Mouse (Mus musculus): ENCODE data around the gene Gm4969. TPM values are rescaled to one million over a fixed set of nuclear protein-coding genes. Genes with fewer than 3 reads are reported as not detected.

The Gm4969 gene
- polyA plus RNA-seq, 1 experiment from 2014 or later = 2.4 TPM

DNA sequence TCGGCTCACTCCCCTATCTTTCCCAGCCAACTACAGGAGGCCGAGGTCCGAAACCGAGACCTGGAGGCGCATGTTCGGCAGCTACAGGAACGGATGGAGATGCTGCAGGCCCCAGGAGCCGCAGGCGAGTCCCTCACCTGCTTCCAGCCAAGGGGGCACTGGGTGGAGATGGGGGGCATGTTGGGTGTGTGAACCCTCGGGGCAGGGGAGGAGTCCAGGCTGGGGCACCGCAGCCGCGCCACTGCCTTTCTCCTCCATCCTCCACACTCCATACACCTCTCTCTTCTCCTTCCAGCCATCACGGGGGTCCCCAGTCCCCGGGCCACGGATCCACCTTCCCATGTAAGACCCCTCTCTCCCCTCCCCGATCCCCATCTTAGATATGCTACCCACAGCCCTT, 26.3 kb downstream of the Gm4969 start:
- Histone ChIP-seq H3K9ac (replicated peaks; ENCODE audit: low read length) (peak overlapping the region; percentile 53), H3K9me3 (replicated peaks; ENCODE audit: control insufficient read depth, low read length) (no peaks in the 10 kb centered on the region), H3K4me1 (ENCODE audit: control insufficient read depth, insufficient read depth, low read length) (peaks cover 12% of the 10 kb centered on the region), H3K27me3 (ENCODE audit: control insufficient read depth, insufficient read depth, low read length) (peaks cover 4% of the 10 kb centered on the region; the same call in 1 of the 2 replicates), H3K36me3 (replicated peaks; ENCODE audit: control insufficient read depth, insufficient read depth, low read depth, low read length) (no peaks in the 10 kb centered on the region; the same call in 1 of the 2 replicates), H3K27ac (replicated peaks; ENCODE audit: low read depth, low read length) (no peak overlapping the region), H3K4me3 (ENCODE audit: low read depth, low read length) (no peak overlapping the region; the same call in 1 of the 2 replicates), H3K4me2 (ENCODE audit: low read depth, low read length) (peak overlapping the region; percentile 94)
- DNase-seq (ENCODE audit: low spot score) (no peak), ATAC-seq (replicated peaks; ENCODE audit: insufficient number of reproducible peaks, low FRiP score, low TSS enrichment, low read depth) (no peak)
- WGBS = 27% methylated on average over 17 of the region's 17 CpGs

GRCm38 (mm10) chr7:19088813-19089212, 29.4 kb downstream of the Gm4969 start:
- WGBS = 38% methylated on average over 10 of the region's 10 CpGs
- DNase-seq (ENCODE audit: low spot score) (peak; percentile 78), ATAC-seq (replicated peaks; ENCODE audit: insufficient number of reproducible peaks, low FRiP score, low TSS enrichment, low read depth) (no peak)
- Histone ChIP-seq H3K9me3 (replicated peaks; ENCODE audit: control insufficient read depth, low read length) (no peaks in the 10 kb centered on the region), H3K4me2 (ENCODE audit: low read depth, low read length) (no peak overlapping the region), H3K9ac (replicated peaks; ENCODE audit: low read length) (no peak overlapping the region), H3K4me3 (ENCODE audit: low read depth, low read length) (no peak overlapping the region), H3K36me3 (replicated peaks; ENCODE audit: control insufficient read depth, insufficient read depth, low read depth, low read length) (no peaks in the 10 kb centered on the region; the same call in 1 of the 2 replicates), H3K27ac (replicated peaks; ENCODE audit: low read depth, low read length) (no peak overlapping the region), H3K27me3 (ENCODE audit: control insufficient read depth, insufficient read depth, low read length) (peaks cover 4% of the 10 kb centered on the region; the same call in 1 of the 2 replicates), H3K4me1 (ENCODE audit: control insufficient read depth, insufficient read depth, low read length) (peaks cover 9% of the 10 kb centered on the region)

DNA sequence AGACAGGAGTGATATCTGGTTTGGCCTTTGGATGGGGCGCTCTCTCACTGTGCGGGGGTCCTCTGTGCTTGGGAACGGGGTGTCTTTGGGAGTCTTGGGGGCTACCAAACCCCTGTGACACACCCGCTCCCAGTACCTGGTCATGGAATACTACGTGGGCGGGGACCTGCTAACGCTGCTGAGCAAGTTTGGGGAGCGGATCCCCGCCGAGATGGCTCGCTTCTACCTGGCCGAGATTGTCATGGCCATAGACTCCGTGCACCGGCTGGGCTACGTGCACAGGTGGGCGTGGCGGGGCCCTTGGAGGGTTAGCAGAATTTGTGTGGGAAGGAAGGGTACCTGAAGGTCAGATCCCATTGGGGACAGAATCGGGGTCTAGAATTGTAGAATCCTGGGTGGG, 31.4 kb downstream of the Gm4969 start:
- H3K9ac ChIP-seq (replicated peaks; ENCODE audit: low read length) = no peak overlapping the region
- no peak overlapping the region for H3K27ac ChIP-seq (replicated peaks; ENCODE audit: low read depth, low read length)
- no peak for DNase-seq (ENCODE audit: low spot score)
- H3K27me3 ChIP-seq (ENCODE audit: control insufficient read depth, insufficient read depth, low read length) = peaks cover 3% of the 10 kb centered on the region; the same call in 1 of the 2 replicates
- H3K9me3 ChIP-seq (replicated peaks; ENCODE audit: control insufficient read depth, low read length) = no peaks in the 10 kb centered on the region
- no peak for ATAC-seq (replicated peaks; ENCODE audit: insufficient number of reproducible peaks, low FRiP score, low TSS enrichment, low read depth)
- no peak overlapping the region for H3K4me2 ChIP-seq (ENCODE audit: low read depth, low read length)
- no peak overlapping the region for H3K4me3 ChIP-seq (ENCODE audit: low read depth, low read length)
- peaks cover 5% of the 10 kb centered on the region for H3K4me1 ChIP-seq (ENCODE audit: control insufficient read depth, insufficient read depth, low read length)
- H3K36me3 ChIP-seq (replicated peaks; ENCODE audit: control insufficient read depth, insufficient read depth, low read depth, low read length) = peaks cover 10% of the 10 kb centered on the region
- 65% methylated on average over 18 of the region's 18 CpGs for WGBS

GRCm38 (mm10) chr7:19086042-19086441, 32.1 kb downstream of the Gm4969 start:
- H3K27ac ChIP-seq (replicated peaks; ENCODE audit: low read depth, low read length) = no peak overlapping the region
- H3K9me3 ChIP-seq (replicated peaks; ENCODE audit: control insufficient read depth, low read length) = no peaks in the 10 kb centered on the region
- H3K27me3 ChIP-seq (ENCODE audit: control insufficient read depth, insufficient read depth, low read length) = no peaks in the 10 kb centered on the region
- no peak overlapping the region for H3K9ac ChIP-seq (replicated peaks; ENCODE audit: low read length)
- H3K36me3 ChIP-seq (replicated peaks; ENCODE audit: control insufficient read depth, insufficient read depth, low read depth, low read length) = peaks cover 17% of the 10 kb centered on the region
- H3K4me3 ChIP-seq (ENCODE audit: low read depth, low read length) = no peak overlapping the region
- 7% methylated on average over 14 of the region's 14 CpGs for WGBS
- H3K4me2 ChIP-seq (ENCODE audit: low read depth, low read length) = no peak overlapping the region
- DNase-seq (ENCODE audit: low spot score) (peak; percentile 60), ATAC-seq (replicated peaks; ENCODE audit: insufficient number of reproducible peaks, low FRiP score, low TSS enrichment, low read depth) (no peak)
- H3K4me1 ChIP-seq (ENCODE audit: control insufficient read depth, insufficient read depth, low read length) = peaks cover 5% of the 10 kb centered on the region

GRCm38 (mm10) chr7:19085495-19085894, 32.7 kb downstream of the Gm4969 start:
- Histone ChIP-seq H3K9me3 (replicated peaks; ENCODE audit: control insufficient read depth, low read length) (no peaks in the 10 kb centered on the region), H3K4me1 (ENCODE audit: control insufficient read depth, insufficient read depth, low read length) (peaks cover 5% of the 10 kb centered on the region), H3K9ac (replicated peaks; ENCODE audit: low read length) (no peak overlapping the region), H3K36me3 (replicated peaks; ENCODE audit: control insufficient read depth, insufficient read depth, low read depth, low read length) (peaks cover 22% of the 10 kb centered on the region), H3K4me3 (ENCODE audit: low read depth, low read length) (no peak overlapping the region), H3K4me2 (ENCODE audit: low read depth, low read length) (no peak overlapping the region), H3K27ac (replicated peaks; ENCODE audit: low read depth, low read length) (0 out of 2 replicates have a peak overlapping the region, but pooled peaks have one; percentile 41), H3K27me3 (ENCODE audit: control insufficient read depth, insufficient read depth, low read length) (no peaks in the 10 kb centered on the region)
- ATAC-seq (replicated peaks; ENCODE audit: insufficient number of reproducible peaks, low FRiP score, low TSS enrichment, low read depth) (no peak), DNase-seq (ENCODE audit: low spot score) (no peak)
- WGBS = 9% methylated on average over 6 of the region's 6 CpGs

- Histone ChIP-seq H3K4me2 (ENCODE audit: low read depth, low read length) (no peak overlapping the region; the same call in 1 of the 2 replicates), H3K4me3 (ENCODE audit: low read depth, low read length) (no peak overlapping the region), H3K27ac (replicated peaks; ENCODE audit: low read depth, low read length) (0 out of 2 replicates have a peak overlapping the region, but pooled peaks have one; percentile 41), H3K9ac (replicated peaks; ENCODE audit: low read length) (no peak overlapping the region), H3K9me3 (replicated peaks; ENCODE audit: control insufficient read depth, low read length) (no peaks in the 10 kb centered on the region), H3K36me3 (replicated peaks; ENCODE audit: control insufficient read depth, insufficient read depth, low read depth, low read length) (peaks cover 26% of the 10 kb centered on the region), H3K27me3 (ENCODE audit: control insufficient read depth, insufficient read depth, low read length) (no peaks in the 10 kb centered on the region), H3K4me1 (ENCODE audit: control insufficient read depth, insufficient read depth, low read length) (peaks cover 5% of the 10 kb centered on the region)
- DNase-seq (ENCODE audit: low spot score) (no peak), ATAC-seq (replicated peaks; ENCODE audit: insufficient number of reproducible peaks, low FRiP score, low TSS enrichment, low read depth) (no peak)
- 17% methylated on average over 9 of the region's 9 CpGs for WGBS
These were observed 33.2 kb downstream of the Gm4969 start for GRCm38 (mm10) chr7:19084921-19085473.

DNA sequence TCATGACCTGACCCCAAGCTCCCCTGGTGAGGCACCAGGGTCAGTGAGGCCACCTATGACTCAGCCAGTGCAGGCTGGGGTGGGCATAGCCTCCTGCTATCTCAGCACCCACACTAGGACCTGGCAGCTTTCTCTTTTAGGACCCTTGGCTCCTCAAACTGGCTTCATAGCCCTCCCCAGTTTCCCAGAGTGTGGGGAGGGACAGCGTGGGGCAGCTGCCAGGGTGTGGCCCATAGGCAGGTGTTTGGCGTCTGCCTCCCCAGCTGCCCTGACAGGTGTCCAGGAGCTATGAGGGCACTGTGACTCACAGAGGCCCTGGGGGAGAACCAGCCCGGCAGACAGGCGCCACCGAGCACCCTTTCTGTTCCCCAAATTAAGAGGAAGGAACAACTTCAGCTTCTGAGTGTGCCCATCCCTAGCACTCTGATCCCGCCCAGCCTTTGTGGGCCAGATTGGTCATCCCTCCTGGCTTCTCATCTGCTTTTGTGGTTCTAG, 33.8 kb downstream of the Gm4969 start:
- Histone ChIP-seq H3K27me3 (ENCODE audit: control insufficient read depth, insufficient read depth, low read length) (no peaks in the 10 kb centered on the region), H3K36me3 (replicated peaks; ENCODE audit: control insufficient read depth, insufficient read depth, low read depth, low read length) (peaks cover 30% of the 10 kb centered on the region), H3K4me3 (ENCODE audit: low read depth, low read length) (no peak overlapping the region), H3K4me1 (ENCODE audit: control insufficient read depth, insufficient read depth, low read length) (peaks cover 5% of the 10 kb centered on the region), H3K27ac (replicated peaks; ENCODE audit: low read depth, low read length) (no peak overlapping the region), H3K4me2 (ENCODE audit: low read depth, low read length) (no peak overlapping the region), H3K9ac (replicated peaks; ENCODE audit: low read length) (no peak overlapping the region), H3K9me3 (replicated peaks; ENCODE audit: control insufficient read depth, low read length) (no peaks in the 10 kb centered on the region)
- ATAC-seq (replicated peaks; ENCODE audit: insufficient number of reproducible peaks, low FRiP score, low TSS enrichment, low read depth) = no peak
- 78% methylated on average over 6 of the region's 6 CpGs for WGBS
- no peak for DNase-seq (ENCODE audit: low spot score)

- no peaks in the 10 kb centered on the region for H3K9me3 ChIP-seq (replicated peaks; ENCODE audit: control insufficient read depth, low read length)
- 44% methylated on average over 10 of the region's 10 CpGs for WGBS
- H3K4me1 ChIP-seq (ENCODE audit: control insufficient read depth, insufficient read depth, low read length) = peaks cover 5% of the 10 kb centered on the region
- no peak within 1 kb of the TSS for H3K27ac ChIP-seq (replicated peaks; ENCODE audit: low read depth, low read length)
- H3K4me2 ChIP-seq (ENCODE audit: low read depth, low read length) = no peak within 1 kb of the TSS
- H3K36me3 ChIP-seq (replicated peaks; ENCODE audit: control insufficient read depth, insufficient read depth, low read depth, low read length) = peaks cover 30% of the 10 kb centered on the region
- no peak for ATAC-seq (replicated peaks; ENCODE audit: insufficient number of reproducible peaks, low FRiP score, low TSS enrichment, low read depth)
- no peak within 1 kb of the TSS for H3K4me3 ChIP-seq (ENCODE audit: low read depth, low read length)
- H3K9ac ChIP-seq (replicated peaks; ENCODE audit: low read length) = no peak within 1 kb of the TSS; the same call in 1 of the 2 replicates
- no peaks in the 10 kb centered on the region for H3K27me3 ChIP-seq (ENCODE audit: control insufficient read depth, insufficient read depth, low read length)
- DNase-seq (ENCODE audit: low spot score) = no peak
These were observed 34.5 kb downstream of the Gm4969 start, which contains the start of gene Dmpk for GRCm38 (mm10) chr7:19083701-19084100. Gene Dmpk, plus strand, starts transcription at chr7:19083849.

Measured in embryonic facial prominence, embryonic 11.5 days (tissue).